Mouse (Mus musculus): Measurements from ENCODE around the gene Slc19a3. TPM values are rescaled to one million over a fixed set of nuclear protein-coding genes. Genes with fewer than 3 reads are reported as not detected.

The Slc19a3 gene
- total and polyA plus RNA-seq, 3 experiments: 0.46 to 3.1 (median 1.3) TPM

- H3K4me2 ChIP-seq (ENCODE audit: insufficient read depth, low read depth, poor library complexity, severe bottlenecking): no peak overlapping the region; the same call in 1 of the 2 replicates
- H3K79me2 ChIP-seq (replicated peaks; ENCODE audit: control insufficient read depth, extremely low read depth, insufficient read depth, poor library complexity, severe bottlenecking): no peaks in the 10 kb centered on the region
- dilution Hi-C loops (cut with MboI; ENCODE audit: extremely low pct_ligation_motif_present, extremely low pct_unique_long_range_greater_than_20kb, low sequenced_read_pairs) (no loop called here), in situ Hi-C loops (cut with MboI; ENCODE audit: low pct_ligation_motif_present, low pct_unique_long_range_greater_than_20kb, low sequenced_read_pairs) (no loop called here)
- no peak overlapping the region for H3K27ac ChIP-seq (ENCODE audit: insufficient read depth, low read depth)
- no peak overlapping the region for H3K9ac ChIP-seq (ENCODE audit: insufficient read depth, low read depth)
- DNase-seq (ENCODE audit: extremely low read depth): no peak
- TF ChIP-seq SMC3 (IDR thresholded peaks at IDR 0.05; ENCODE audit: low read depth, low read length) (no peak), ELF1 (IDR thresholded peaks at IDR 0.05; ENCODE audit: low read depth, low read length) (no peak), NELFE (IDR thresholded peaks at IDR 0.05; ENCODE audit: low read depth, low read length) (no peak), USF1 (IDR thresholded peaks at IDR 0.05; ENCODE audit: low read depth, low read length) (no peak), TCF12 (IDR thresholded peaks at IDR 0.05; ENCODE audit: low read depth, low read length) (no peak), PAX5 (IDR thresholded peaks at IDR 0.05; ENCODE audit: low read length) (no peak), KAT2A (IDR thresholded peaks at IDR 0.05; ENCODE audit: insufficient replicate concordance, low read length) (no peak), USF2 (conservative IDR thresholded peaks at IDR 0.05; ENCODE audit: low read depth, low read length) (no peak), GABPA (IDR thresholded peaks at IDR 0.05; ENCODE audit: insufficient replicate concordance, low read depth, low read length) (no peak), MAZ (IDR thresholded peaks at IDR 0.05; ENCODE audit: low read depth, low read length) (no peak)
- no peak overlapping the region for H3K4me3 ChIP-seq (replicated peaks in 1 of 3; ENCODE audit: low read depth in 2 of 3, low read length in 2 of 3, poor library complexity in 1 of 3)
- peaks cover 0 to 4% of the 10 kb centered on the region in 2 experiments; a peak in 1 of 4 replicates for H3K4me1 ChIP-seq (ENCODE audit: control insufficient read depth in 1 of 2, insufficient read depth in 2 of 2)
- H3K9me3 ChIP-seq (replicated peaks; ENCODE audit: low read length): no peaks in the 10 kb centered on the region
- no peaks in the 10 kb centered on the region for H3K27me3 ChIP-seq (replicated peaks)
- no peaks in the 10 kb centered on the region for H3K36me3 ChIP-seq (replicated peaks in 1 of 2; ENCODE audit: control insufficient read depth in 1 of 2, insufficient read depth in 1 of 2, low read length in 1 of 2)
Observed at GRCm38 (mm10) chr1:83075526-83076189, 37.4 kb upstream of the Slc19a3 start.

GRCm38 (mm10) chr1:83067205-83067604 lies 29.0 kb upstream of the Slc19a3 start:
- in situ Hi-C loops (cut with MboI; ENCODE audit: low pct_ligation_motif_present, low pct_unique_long_range_greater_than_20kb, low sequenced_read_pairs): loop anchor here (10.0 kb wide), 1 partner anchor 648 kb away; no protein-coding TSS in a partner anchor
- Histone ChIP-seq H3K9me3 (replicated peaks; ENCODE audit: low read length) (peaks cover 2% of the 10 kb centered on the region), H3K4me1 (ENCODE audit: control insufficient read depth in 1 of 2, insufficient read depth in 2 of 2) (no peaks in the 10 kb centered on the region), H3K36me3 (replicated peaks in 1 of 2; ENCODE audit: control insufficient read depth in 1 of 2, insufficient read depth in 1 of 2, low read length in 1 of 2) (no peaks in the 10 kb centered on the region), H3K27me3 (replicated peaks) (no peaks in the 10 kb centered on the region), H3K4me3 (replicated peaks in 1 of 3; ENCODE audit: low read depth in 2 of 3, low read length in 2 of 3, poor library complexity in 1 of 3) (no peak overlapping the region), H3K79me2 (replicated peaks; ENCODE audit: control insufficient read depth, extremely low read depth, insufficient read depth, poor library complexity, severe bottlenecking) (no peaks in the 10 kb centered on the region), H3K27ac (ENCODE audit: insufficient read depth, low read depth) (no peak overlapping the region), H3K4me2 (ENCODE audit: insufficient read depth, low read depth, poor library complexity, severe bottlenecking) (no peak overlapping the region), H3K9ac (ENCODE audit: insufficient read depth, low read depth) (no peak overlapping the region)
- DNase-seq (ENCODE audit: extremely low read depth): no peak
- TF ChIP-seq POLR2AphosphoS2 (IDR thresholded peaks at IDR 0.05; ENCODE audit: low read depth, low read length) (no peak), BHLHE40 (IDR thresholded peaks at IDR 0.05; ENCODE audit: low read depth, low read length) (no peak), MAX (IDR thresholded peaks at IDR 0.05; ENCODE audit: low read length) (no peak), PAX5 (IDR thresholded peaks at IDR 0.05; ENCODE audit: low read length) (no peak), HCFC1 (IDR thresholded peaks at IDR 0.05; ENCODE audit: low read depth, low read length) (no peak), USF2 (conservative IDR thresholded peaks at IDR 0.05; ENCODE audit: low read depth, low read length) (no peak), KAT2A (IDR thresholded peaks at IDR 0.05; ENCODE audit: insufficient replicate concordance, low read length) (no peak), MAZ (IDR thresholded peaks at IDR 0.05; ENCODE audit: low read depth, low read length) (no peak), ZMIZ1 (IDR thresholded peaks at IDR 0.05; ENCODE audit: low read depth, low read length) (no peak), ZKSCAN1 (IDR thresholded peaks at IDR 0.05; ENCODE audit: borderline replicate concordance, low read depth, low read length) (no peak), CTCF (conservative IDR thresholded peaks at IDR 0.05 in 1 of 2, IDR thresholded peaks at IDR 0.05 in 1 of 2; ENCODE audit: low read depth in 2 of 2, low read length in 2 of 2) (no peak), EP300 (IDR thresholded peaks at IDR 0.05; ENCODE audit: low read length) (no peak), SMC3 (IDR thresholded peaks at IDR 0.05; ENCODE audit: low read depth, low read length) (no peak), TCF12 (IDR thresholded peaks at IDR 0.05; ENCODE audit: low read depth, low read length) (no peak), ZC3H11A (IDR thresholded peaks at IDR 0.05; ENCODE audit: low read depth, low read length) (no peak), JUND (conservative IDR thresholded peaks at IDR 0.05; ENCODE audit: low read depth, low read length) (no peak)
- dilution Hi-C loops (cut with MboI; ENCODE audit: extremely low pct_ligation_motif_present, extremely low pct_unique_long_range_greater_than_20kb, low sequenced_read_pairs): no loop called here
